Mouse (Mus musculus): ENCODE measurements at regions not wholly inside any gene's neighbourhood (a gene's known extent, or its start where the extent isn't known, plus 50 kb on each side); places are given as distances from the start of the nearest gene placed in this dataset.

DNA sequence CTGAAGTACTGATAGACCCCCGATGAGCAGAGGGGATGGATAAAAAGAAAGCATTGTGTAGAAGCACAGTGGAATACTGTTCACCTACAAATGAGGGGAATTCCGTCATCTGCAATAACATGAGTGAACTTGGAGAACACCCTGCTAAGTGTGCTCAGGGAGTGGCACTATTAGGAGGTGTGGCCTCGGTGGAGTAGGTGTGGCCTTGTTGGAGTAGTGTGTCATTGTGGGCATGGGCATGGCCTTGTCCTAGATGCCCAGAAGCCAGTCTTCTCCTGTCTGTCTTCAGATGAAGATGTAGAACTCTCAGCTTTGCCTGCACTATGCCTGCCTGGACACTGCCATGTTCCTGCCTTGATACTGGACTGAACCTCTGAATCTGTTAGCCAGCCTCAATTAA, 86.2 kb upstream of the Kl start:
- no peak for DNase-seq (ENCODE audit: low spot score)

GRCm38 (mm10) chr5:150869954-150870353, 82.5 kb upstream of the Kl start:
- no peak for DNase-seq (ENCODE audit: low spot score)

DNA sequence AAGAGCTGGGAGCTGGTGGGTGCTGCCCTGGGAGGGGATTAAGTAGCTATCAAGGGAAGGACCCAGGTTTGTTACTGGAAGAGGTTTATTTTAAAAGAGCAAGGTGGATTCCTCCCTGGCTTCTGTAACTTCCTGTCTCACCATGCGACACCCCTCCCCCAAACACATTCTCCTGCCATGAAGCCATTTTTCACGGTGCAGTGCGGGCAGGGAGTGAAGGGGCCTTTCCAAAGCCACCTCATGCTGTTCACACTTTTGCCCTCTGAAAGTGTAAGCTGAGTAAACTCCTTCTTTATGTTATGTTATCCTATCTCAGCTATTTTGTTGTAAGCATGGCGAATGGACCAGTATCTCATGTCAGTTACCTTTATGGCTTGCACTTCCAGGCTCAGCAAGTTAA, 73.6 kb upstream of the Kl start:
- peak; percentile 32 for DNase-seq (ENCODE audit: low spot score)

DNA sequence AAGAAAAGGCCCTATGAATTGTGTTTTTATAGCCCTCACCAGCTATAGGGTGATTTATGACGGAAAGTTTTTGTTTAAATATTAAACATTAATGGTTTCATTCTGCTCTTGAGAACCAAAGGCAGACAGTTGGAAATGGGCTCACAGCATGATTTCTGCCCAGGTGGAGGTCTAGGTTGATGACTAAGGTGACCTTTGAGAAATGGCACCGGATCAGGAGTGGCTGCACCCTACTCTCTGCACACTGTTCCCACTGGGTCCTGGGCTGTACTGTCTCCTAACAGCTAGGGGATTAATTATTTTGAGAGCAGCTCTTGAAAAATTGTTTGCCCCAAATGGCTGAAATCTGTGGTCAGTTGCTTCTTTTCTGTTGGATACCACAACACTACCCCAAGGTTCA, 68.7 kb upstream of the Kl start:
- no peak for DNase-seq (ENCODE audit: low spot score)

GRCm38 (mm10) chr5:150890086-150890485, 62.3 kb upstream of the Kl start:
- DNase-seq (ENCODE audit: low spot score), result no peak

DNA sequence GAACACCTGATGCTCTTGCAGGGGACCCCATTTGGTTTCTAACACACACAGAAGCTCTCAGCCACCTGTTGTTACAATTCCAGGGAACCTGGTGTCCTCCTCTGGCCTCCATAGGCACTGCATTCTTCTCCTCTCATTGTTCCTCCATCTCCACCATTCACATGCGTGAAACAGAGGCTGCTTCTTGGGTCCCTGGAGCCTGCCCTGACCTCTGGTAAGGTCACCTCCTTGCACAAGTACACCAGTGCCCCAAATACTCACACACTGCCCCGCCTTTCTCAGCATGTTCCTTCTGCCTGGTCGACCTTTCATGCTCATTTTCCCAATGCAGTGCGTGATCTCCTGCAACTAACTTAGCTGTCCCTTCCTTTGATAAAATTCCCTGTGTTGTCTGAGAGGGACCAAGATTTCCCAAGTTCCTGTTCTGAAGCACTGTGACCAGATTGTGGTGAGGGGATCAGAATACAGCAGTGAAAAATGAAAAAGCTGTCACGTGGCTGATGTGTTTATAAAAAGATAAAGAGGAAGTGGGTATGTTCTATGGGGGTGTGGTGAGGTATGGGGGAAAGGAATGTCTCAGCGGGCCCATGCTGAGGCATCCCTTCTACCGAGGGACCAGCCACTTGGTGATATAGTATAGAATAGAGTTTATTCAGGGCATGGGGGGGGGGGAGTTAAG, 61.0 kb upstream of the Kl start:
- DNase-seq (ENCODE audit: low spot score), result no peak

GRCm38 (mm10) chr5:150894049-150894738, 58.2 kb upstream of the Kl start:
- no peak for DNase-seq (ENCODE audit: low spot score)

DNA sequence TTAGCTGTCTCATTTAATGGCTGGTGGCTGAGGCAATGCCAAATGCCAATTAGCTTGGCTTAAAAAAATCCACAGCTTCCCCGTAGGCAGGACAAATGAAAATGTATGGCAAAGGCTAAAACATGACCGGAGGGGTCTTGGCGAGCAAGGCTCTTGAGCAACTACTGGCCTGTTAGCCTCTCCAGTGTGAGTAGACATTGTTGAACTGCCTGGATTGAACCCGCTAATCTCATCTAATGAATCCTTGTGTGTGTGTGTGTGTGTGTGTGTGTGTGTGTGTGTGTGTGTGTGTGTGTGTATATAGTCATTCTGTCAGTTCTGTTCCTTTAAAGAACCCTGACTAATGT, 57.7 kb upstream of the Kl start:
- DNase-seq (ENCODE audit: low spot score), result peak; percentile 19

DNA sequence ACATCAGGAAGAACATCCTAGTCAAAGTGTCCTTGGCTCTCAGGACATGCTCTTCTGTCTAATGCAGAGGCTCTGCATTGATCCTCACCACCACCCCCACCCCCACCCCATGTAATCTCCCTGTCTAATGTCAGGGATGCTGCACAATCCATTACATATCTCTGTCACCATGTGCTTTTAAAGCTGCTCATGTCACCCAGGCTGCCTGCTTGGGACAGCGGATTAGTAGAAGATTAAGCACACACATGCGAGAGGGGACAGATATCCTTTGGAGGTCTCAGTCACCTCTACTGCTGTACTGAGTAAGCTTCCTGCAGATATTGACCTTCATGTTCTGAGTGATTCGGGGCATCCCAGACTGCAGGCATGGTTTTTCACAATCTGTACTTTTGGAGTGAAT, 50.7 kb upstream of the Kl start:
- no peak for DNase-seq (ENCODE audit: low spot score)

All from embryo, embryonic 10.5 days (tissue).